Mouse (Mus musculus) hindbrain, embryonic 11.5 days (tissue): ENCODE measurements at regions not wholly inside any gene's neighbourhood (a gene's known extent, or its start where the extent isn't known, plus 50 kb on each side); places are given as distances from the start of the nearest gene placed in this dataset.

ENCODE experiments used
- ATAC-seq: fragments of 200-750 bp; cut with Nextera tagmentation; 2 replicates; pipeline ENCODE4 v1.8.0; 2017; ENCODE audit warnings: mild to moderate bottlenecking, moderate TSS enrichment, moderate library complexity; ENCODE audit not compliant: low FRiP score
- DNase-seq: peaks from one replicate; pipeline ENCODE4 v3.0.0-alpha.2; 2015; ENCODE audit warnings: low spot score
- H3K27ac ChIP-seq: fragments of 300-500 bp; sonication (generic); 2 replicates; pipeline ENCODE4 v1.5.1; 2014; ENCODE audit warnings: mild to moderate bottlenecking, low read depth, low read length
- H3K27me3 ChIP-seq: fragments of 300-500 bp; sonication (generic); 2 replicates; pipeline ENCODE4 v1.6.1; 2014; ENCODE audit warnings: mild to moderate bottlenecking, low read length, moderate library complexity, mixed read lengths; ENCODE audit not compliant: control insufficient read depth, insufficient read depth
- H3K36me3 ChIP-seq: fragments of 300-500 bp; sonication (generic); 2 replicates; pipeline ENCODE4 v1.6.1; 2014; ENCODE audit warnings: mild to moderate bottlenecking, low read length, moderate library complexity, mixed read lengths; ENCODE audit not compliant: control insufficient read depth, insufficient read depth
- H3K4me1 ChIP-seq: fragments of 300-500 bp; sonication (generic); replicated peaks from 2 replicates; pipeline ENCODE4 v1.6.1; 2014; ENCODE audit warnings: low read length, mixed read lengths; ENCODE audit not compliant: control insufficient read depth, insufficient read depth
- H3K4me2 ChIP-seq: fragments of 300-500 bp; sonication (generic); replicated peaks from 2 replicates; pipeline ENCODE4 v1.6.1; 2014; ENCODE audit warnings: mild to moderate bottlenecking, low read depth, low read length
- H3K4me3 ChIP-seq: fragments of 300-500 bp; sonication (generic); 2 replicates; pipeline ENCODE4 v1.5.1; 2014; ENCODE audit warnings: low read depth, low read length
- H3K9ac ChIP-seq: fragments of 300-500 bp; sonication (generic); 2 replicates; pipeline ENCODE4 v1.6.1; 2014; ENCODE audit warnings: low read depth, low read length
- H3K9me3 ChIP-seq: fragments of 300-500 bp; sonication (generic); 2 replicates; pipeline ENCODE4 v1.6.1; 2016; ENCODE audit warnings: low read length; ENCODE audit not compliant: control insufficient read depth
- WGBS: fragments of 180-500 bp; shearing (Covaris S2); extraction: QIAGEN DNeasy Blood & Tissue Kit; methylation state at CpG from one replicate; pipeline ENCODE4 v1.1.7; 2014; 5-methylcytosine and 5-hydroxymethylcytosine counted together

DNA sequence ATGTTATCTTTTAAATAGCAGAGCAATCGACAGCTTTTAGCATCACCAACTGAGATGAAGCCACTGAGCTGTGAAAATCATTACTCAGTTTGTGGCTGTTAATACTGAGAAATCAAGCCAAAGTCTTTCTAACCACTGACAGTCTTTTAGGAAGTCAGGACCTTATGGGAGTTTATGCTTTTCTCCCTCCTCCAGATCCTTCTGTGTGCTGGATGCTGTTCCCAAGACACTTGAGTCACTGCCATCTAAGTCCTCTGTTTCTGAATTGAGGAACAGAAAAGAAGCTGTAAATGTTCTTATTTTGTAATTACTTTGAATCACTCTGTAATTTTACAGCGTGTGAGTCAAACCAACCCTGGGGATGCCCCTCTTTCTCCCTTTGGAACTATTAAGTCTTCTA, 300.6 kb downstream of the Sv2b start:
- DNase-seq (no peak), ATAC-seq (no peak)
- H3K4me2 ChIP-seq = no peak overlapping the region
- no peak overlapping the region for H3K4me3 ChIP-seq
- no peaks in the 10 kb centered on the region for H3K9me3 ChIP-seq
- no peaks in the 10 kb centered on the region for H3K4me1 ChIP-seq
- H3K27ac ChIP-seq = no peak overlapping the region
- H3K36me3 ChIP-seq = no peaks in the 10 kb centered on the region
- H3K27me3 ChIP-seq = no peaks in the 10 kb centered on the region
- no peak overlapping the region for H3K9ac ChIP-seq
- 85% methylated on average over 2 of the region's 2 CpGs for WGBS

DNA sequence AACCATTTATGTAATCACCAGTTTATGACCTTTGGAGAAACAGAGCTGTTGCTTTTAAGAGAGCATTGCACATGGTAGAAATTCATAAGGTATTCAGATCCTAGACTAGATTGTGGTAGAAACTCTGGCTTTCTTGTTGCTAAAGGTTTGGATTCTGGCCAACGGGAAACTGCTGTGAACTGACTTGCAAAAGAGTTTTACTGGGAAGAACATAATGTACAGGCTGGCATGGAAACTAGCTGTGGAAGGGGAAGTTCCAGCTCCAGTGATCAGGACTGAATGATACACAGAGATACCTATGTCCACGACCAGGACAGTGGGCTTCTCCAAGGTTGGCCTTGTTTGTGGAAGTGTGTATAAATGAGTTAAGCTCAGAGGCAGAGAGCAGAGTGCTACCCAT, 318.9 kb downstream of the Sv2b start:
- Histone ChIP-seq H3K27ac (no peak overlapping the region), H3K36me3 (no peaks in the 10 kb centered on the region), H3K4me1 (no peaks in the 10 kb centered on the region), H3K9ac (no peak overlapping the region), H3K4me2 (no peak overlapping the region), H3K27me3 (no peaks in the 10 kb centered on the region), H3K9me3 (no peaks in the 10 kb centered on the region), H3K4me3 (no peak overlapping the region)
- 81% methylated on average over 2 of the region's 2 CpGs for WGBS
- DNase-seq (no peak), ATAC-seq (no peak)

DNA sequence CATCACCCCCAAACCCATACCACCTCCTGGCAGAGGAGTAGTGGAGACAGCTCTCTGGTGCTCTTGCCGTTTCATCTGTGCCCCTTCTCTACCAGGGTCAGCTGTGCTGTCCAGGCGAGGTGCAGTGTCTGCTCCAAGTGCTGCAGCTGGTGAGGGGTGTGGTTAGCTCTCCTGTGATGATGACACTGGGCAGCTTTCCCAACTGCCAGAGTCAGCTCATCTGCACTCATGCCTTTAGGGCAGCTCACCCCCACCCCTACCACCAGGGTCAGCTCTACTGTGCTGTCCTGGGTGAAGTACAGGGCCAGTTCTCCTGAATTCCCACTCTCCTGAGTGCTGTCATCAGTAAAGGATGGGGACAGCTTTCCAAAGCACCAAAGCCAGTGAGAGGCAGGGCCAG, 329.6 kb downstream of the Sv2b start:
- no peak overlapping the region for H3K27ac ChIP-seq
- H3K4me1 ChIP-seq = no peaks in the 10 kb centered on the region
- no peak for DNase-seq
- 59% methylated on average over 2 of the region's 2 CpGs for WGBS
- H3K4me2 ChIP-seq = no peak overlapping the region
- no peak overlapping the region for H3K9ac ChIP-seq
- H3K4me3 ChIP-seq = no peak overlapping the region
- no peak for ATAC-seq
- H3K36me3 ChIP-seq = no peaks in the 10 kb centered on the region
- H3K9me3 ChIP-seq = no peaks in the 10 kb centered on the region
- H3K27me3 ChIP-seq = no peaks in the 10 kb centered on the region

DNA sequence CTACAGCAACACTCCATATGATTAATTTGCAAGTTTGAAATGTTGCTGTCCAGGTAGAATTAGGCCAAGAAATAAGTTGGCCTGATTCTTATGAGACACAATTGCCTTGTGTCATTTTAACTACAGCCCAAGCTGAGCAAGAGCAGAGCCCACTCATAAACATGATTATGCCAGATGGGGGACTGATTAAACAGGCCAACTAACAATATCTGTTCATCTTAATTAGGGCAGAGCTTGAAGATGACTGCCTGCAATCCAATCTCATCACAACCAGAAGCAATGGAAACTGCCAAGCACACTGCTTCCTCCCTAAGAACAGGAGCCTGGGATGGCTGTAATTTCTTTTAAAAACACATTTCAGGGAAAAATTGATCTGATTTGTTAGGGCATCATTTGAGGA, 333.1 kb downstream of the Sv2b start:
- no peak overlapping the region for H3K4me3 ChIP-seq
- H3K9ac ChIP-seq = no peak overlapping the region
- no peaks in the 10 kb centered on the region for H3K27me3 ChIP-seq
- H3K27ac ChIP-seq = no peak overlapping the region
- DNase-seq = no peak
- no peaks in the 10 kb centered on the region for H3K36me3 ChIP-seq
- no peaks in the 10 kb centered on the region for H3K4me1 ChIP-seq
- no peak overlapping the region for H3K4me2 ChIP-seq
- H3K9me3 ChIP-seq = no peaks in the 10 kb centered on the region
- no peak for ATAC-seq

DNA sequence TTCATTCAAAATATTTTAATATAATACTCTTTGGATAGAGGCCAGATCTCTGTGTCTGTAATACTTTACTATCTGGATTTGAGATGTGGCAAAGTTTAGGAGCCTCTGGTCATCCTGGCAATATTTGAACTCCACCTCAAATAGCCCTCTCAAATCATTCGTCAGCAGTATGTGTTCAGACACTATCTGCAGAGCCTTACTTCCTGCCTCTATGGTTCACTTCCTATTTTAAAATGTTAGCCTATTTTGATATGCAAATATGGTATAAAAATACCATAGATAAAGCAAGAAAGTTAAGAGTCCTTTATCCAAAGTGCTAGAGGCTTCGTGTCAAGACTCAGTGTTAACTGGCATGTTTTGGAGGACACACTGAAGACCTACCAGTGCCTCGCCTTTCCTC, 334.6 kb downstream of the Sv2b start:
- no peak overlapping the region for H3K27ac ChIP-seq
- H3K9me3 ChIP-seq = no peaks in the 10 kb centered on the region
- H3K4me3 ChIP-seq = no peak overlapping the region
- 79% methylated on average over 3 of the region's 3 CpGs for WGBS
- H3K4me2 ChIP-seq = no peak overlapping the region
- ATAC-seq = no peak
- H3K4me1 ChIP-seq = no peaks in the 10 kb centered on the region
- no peak overlapping the region for H3K9ac ChIP-seq
- H3K36me3 ChIP-seq = no peaks in the 10 kb centered on the region
- no peaks in the 10 kb centered on the region for H3K27me3 ChIP-seq
- DNase-seq = no peak

DNA sequence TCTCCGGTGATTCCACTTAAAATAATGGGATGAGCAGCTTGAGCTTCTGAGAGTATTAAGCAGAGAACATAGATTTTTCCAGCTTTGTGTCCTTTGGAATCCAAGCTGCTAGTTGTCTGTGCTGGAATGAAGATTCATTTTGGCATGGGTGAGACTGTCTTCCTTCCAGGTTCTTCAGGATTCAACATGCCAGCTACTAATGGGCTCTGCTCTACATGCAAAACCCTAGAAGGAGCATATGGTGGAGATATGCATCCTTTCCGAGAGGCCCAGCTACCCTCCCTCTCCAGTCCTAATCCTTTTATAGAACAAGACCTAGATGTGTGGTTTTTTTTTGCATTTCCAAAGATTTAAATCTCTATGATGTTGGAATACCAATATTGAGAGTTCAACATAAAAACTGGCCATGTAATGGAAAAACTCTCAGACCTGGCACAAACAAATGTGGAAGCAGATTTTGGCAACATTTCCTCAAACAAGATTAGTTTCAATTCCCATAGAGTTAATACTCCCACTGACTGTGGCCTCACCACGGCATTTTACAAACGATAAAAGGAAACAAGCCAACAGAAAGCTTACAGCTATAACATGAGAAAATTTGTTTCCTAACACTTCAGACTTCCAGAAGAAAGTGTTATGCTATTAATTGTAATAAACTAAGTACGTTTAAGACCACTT, 364.5 kb downstream of the Sv2b start:
- ATAC-seq = no peak
- Histone ChIP-seq H3K4me3 (no peak overlapping the region), H3K27me3 (no peaks in the 10 kb centered on the region), H3K4me1 (no peaks in the 10 kb centered on the region), H3K36me3 (no peaks in the 10 kb centered on the region), H3K9ac (no peak overlapping the region), H3K27ac (no peak overlapping the region), H3K9me3 (no peaks in the 10 kb centered on the region), H3K4me2 (no peak overlapping the region)
- WGBS = 85% methylated on average over 5 of the region's 5 CpGs
- DNase-seq = no peak

DNA sequence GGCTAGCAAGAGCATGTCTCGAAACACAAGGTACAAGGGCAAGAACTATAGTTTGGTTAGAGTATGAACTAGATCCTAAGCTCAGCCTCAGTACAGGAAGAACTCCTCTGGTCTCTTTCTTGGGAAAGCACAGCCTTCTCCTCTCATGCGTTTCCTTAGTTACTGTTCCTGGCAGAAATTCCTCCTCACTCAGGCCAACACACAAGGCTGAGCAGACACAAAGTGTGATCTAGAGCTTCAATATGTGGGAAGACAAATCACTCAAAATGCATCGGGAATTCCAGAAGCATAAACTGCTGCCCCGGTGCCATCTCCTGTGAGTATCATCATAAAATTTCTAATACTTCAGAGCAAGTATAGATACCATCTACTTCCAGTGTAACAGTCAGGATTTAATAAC, 366.1 kb downstream of the Sv2b start:
- H3K4me3 ChIP-seq = no peak overlapping the region
- 86% methylated on average over 4 of the region's 4 CpGs for WGBS
- no peak for DNase-seq

DNA sequence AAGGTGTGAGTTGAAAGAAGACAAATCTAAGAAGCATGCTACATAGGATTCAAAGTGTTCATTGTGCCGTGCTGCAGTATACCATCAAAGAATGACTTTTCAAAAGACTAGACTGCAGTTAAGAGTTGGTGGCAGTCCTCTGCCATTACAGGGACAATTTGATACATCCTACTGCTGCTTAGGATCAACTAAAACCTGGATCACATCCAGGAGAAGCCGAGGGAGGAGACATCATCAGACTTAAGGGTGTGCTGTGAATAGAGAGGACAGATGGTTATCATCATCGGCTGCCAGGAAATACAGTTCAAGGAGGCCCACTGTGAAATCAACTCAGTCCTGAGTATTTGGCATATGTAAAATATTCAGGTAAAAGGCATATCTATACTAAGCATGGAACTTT, 366.9 kb downstream of the Sv2b start:
- 78% methylated on average over 3 of the region's 3 CpGs for WGBS
- no peak for DNase-seq
- no peak overlapping the region for H3K9ac ChIP-seq

More for the DNA sequence above, 366.1 kb downstream of the Sv2b start:
- Histone ChIP-seq H3K9me3 (no peaks in the 10 kb centered on the region), H3K4me2 (no peak overlapping the region), H3K27me3 (no peaks in the 10 kb centered on the region), H3K36me3 (no peaks in the 10 kb centered on the region), H3K27ac (no peak overlapping the region), H3K4me1 (no peaks in the 10 kb centered on the region), H3K9ac (no peak overlapping the region)
- ATAC-seq = no peak

DNA sequence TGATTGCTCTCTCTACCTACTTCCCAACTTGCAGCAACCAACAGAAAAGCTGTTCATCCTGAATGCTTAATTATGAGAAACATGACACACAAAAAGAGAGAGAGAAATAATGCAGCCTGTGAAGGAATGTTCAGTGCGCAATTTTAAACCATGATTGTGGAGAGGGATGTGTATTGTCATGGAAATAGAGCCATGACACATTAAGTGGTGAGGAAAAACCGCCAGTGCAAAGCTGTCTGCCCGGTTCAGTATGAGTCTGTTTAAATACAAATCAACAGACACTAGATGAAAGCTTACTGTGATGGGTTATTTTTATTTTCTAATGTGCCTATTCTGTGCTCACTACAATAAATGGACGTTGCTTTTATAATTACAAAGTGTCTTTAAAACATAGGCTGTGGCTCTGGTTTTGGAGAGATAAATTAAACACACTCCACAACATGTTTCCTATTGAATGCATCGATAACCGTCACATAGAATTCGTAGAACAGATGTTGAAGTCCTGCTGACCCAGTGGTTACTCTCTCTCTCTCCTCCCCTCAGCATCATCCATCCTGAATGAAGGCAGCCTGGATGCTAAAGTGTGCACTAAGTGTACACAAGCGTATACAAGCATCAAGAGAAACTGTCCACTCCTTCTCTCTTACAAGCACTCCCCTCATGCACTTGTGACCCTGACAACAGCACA, 374.7 kb upstream of the Slco3a1 start:
- no peaks in the 10 kb centered on the region for H3K4me1 ChIP-seq
- no peaks in the 10 kb centered on the region for H3K27me3 ChIP-seq
- H3K4me3 ChIP-seq = no peak overlapping the region
- no peak overlapping the region for H3K27ac ChIP-seq
- DNase-seq (no peak), ATAC-seq (no peak)
- H3K9me3 ChIP-seq = no peaks in the 10 kb centered on the region
- no peak overlapping the region for H3K4me2 ChIP-seq
- no peak overlapping the region for H3K9ac ChIP-seq
- WGBS = 64% methylated on average over 8 of the region's 8 CpGs
- H3K36me3 ChIP-seq = no peaks in the 10 kb centered on the region

More for the DNA sequence above, 366.9 kb downstream of the Sv2b start:
- no peaks in the 10 kb centered on the region for H3K9me3 ChIP-seq
- no peak overlapping the region for H3K4me3 ChIP-seq
- H3K4me1 ChIP-seq = no peaks in the 10 kb centered on the region
- H3K36me3 ChIP-seq = no peaks in the 10 kb centered on the region
- no peaks in the 10 kb centered on the region for H3K27me3 ChIP-seq
- no peak overlapping the region for H3K4me2 ChIP-seq
- ATAC-seq = no peak
- H3K27ac ChIP-seq = no peak overlapping the region
